Mouse (Mus musculus): ENCODE data around the gene Ralgps1. TPM values are rescaled to one million over a fixed set of nuclear protein-coding genes. Genes with fewer than 3 reads are reported as not detected.

The Ralgps1 gene
- polyA plus RNA-seq, 1 experiment from 2014 or later: 19.5 TPM

GRCm38 (mm10) chr2:33159593-33159992, 211.7 kb downstream of the Ralgps1 start:
- H3K9ac ChIP-seq (ENCODE audit: low read length): no peak overlapping the region
- H3K4me2 ChIP-seq (ENCODE audit: low read depth, low read length, severe bottlenecking): no peak overlapping the region
- no peaks in the 10 kb centered on the region for H3K27me3 ChIP-seq (ENCODE audit: control insufficient read depth, insufficient read depth, low read length)
- no peaks in the 10 kb centered on the region for H3K36me3 ChIP-seq (ENCODE audit: control insufficient read depth, insufficient read depth, low read length)
- no peak for ATAC-seq (replicated peaks; ENCODE audit: low FRiP score)
- H3K9me3 ChIP-seq (ENCODE audit: control insufficient read depth, low read length): no peaks in the 10 kb centered on the region
- H3K27ac ChIP-seq (ENCODE audit: low read depth, low read length): no peak overlapping the region
- DNase-seq (ENCODE audit: low spot score): no peak
- H3K4me3 ChIP-seq (ENCODE audit: low read depth, low read length): no peak overlapping the region
- WGBS: 89% methylated on average over 7 of the region's 7 CpGs
- no peaks in the 10 kb centered on the region for H3K4me1 ChIP-seq (replicated peaks; ENCODE audit: control insufficient read depth, insufficient read depth, low read length)

GRCm38 (mm10) chr2:33158895-33159294, 212.4 kb downstream of the Ralgps1 start:
- no peaks in the 10 kb centered on the region for H3K4me1 ChIP-seq (replicated peaks; ENCODE audit: control insufficient read depth, insufficient read depth, low read length)
- no peaks in the 10 kb centered on the region for H3K36me3 ChIP-seq (ENCODE audit: control insufficient read depth, insufficient read depth, low read length)
- H3K27ac ChIP-seq (ENCODE audit: low read depth, low read length): no peak overlapping the region
- no peak overlapping the region for H3K4me3 ChIP-seq (ENCODE audit: low read depth, low read length)
- no peak overlapping the region for H3K4me2 ChIP-seq (ENCODE audit: low read depth, low read length, severe bottlenecking)
- 89% methylated on average over 6 of the region's 6 CpGs for WGBS
- DNase-seq (ENCODE audit: low spot score) (no peak), ATAC-seq (replicated peaks; ENCODE audit: low FRiP score) (no peak)
- no peak overlapping the region for H3K9ac ChIP-seq (ENCODE audit: low read length)
- H3K9me3 ChIP-seq (ENCODE audit: control insufficient read depth, low read length): no peaks in the 10 kb centered on the region
- H3K27me3 ChIP-seq (ENCODE audit: control insufficient read depth, insufficient read depth, low read length): no peaks in the 10 kb centered on the region

GRCm38 (mm10) chr2:33156283-33156781, 215.0 kb downstream of the Ralgps1 start:
- H3K27ac ChIP-seq (ENCODE audit: low read depth, low read length): no peak overlapping the region
- H3K9ac ChIP-seq (ENCODE audit: low read length): no peak overlapping the region
- H3K4me3 ChIP-seq (ENCODE audit: low read depth, low read length): no peak overlapping the region
- H3K4me1 ChIP-seq (replicated peaks; ENCODE audit: control insufficient read depth, insufficient read depth, low read length): no peaks in the 10 kb centered on the region
- no peaks in the 10 kb centered on the region for H3K9me3 ChIP-seq (ENCODE audit: control insufficient read depth, low read length)
- no peak for ATAC-seq (replicated peaks; ENCODE audit: low FRiP score)
- H3K27me3 ChIP-seq (ENCODE audit: control insufficient read depth, insufficient read depth, low read length): no peaks in the 10 kb centered on the region
- H3K4me2 ChIP-seq (ENCODE audit: low read depth, low read length, severe bottlenecking): no peak overlapping the region
- no peaks in the 10 kb centered on the region for H3K36me3 ChIP-seq (ENCODE audit: control insufficient read depth, insufficient read depth, low read length)
- WGBS: 77% methylated on average over 5 of the region's 5 CpGs
- no peak for DNase-seq (ENCODE audit: low spot score)

GRCm38 (mm10) chr2:33154751-33155372, 216.4 kb downstream of the Ralgps1 start:
- Histone ChIP-seq H3K9me3 (ENCODE audit: control insufficient read depth, low read length) (no peaks in the 10 kb centered on the region), H3K27ac (ENCODE audit: low read depth, low read length) (no peak overlapping the region)
- no peak for ATAC-seq (replicated peaks; ENCODE audit: low FRiP score)

GRCm38 (mm10) chr2:33146994-33147393, 224.3 kb downstream of the Ralgps1 start:
- no peak overlapping the region for H3K4me3 ChIP-seq (ENCODE audit: low read depth, low read length)
- no peak overlapping the region for H3K27ac ChIP-seq (ENCODE audit: low read depth, low read length)
- ATAC-seq (replicated peaks; ENCODE audit: low FRiP score) (no peak), DNase-seq (ENCODE audit: low spot score) (no peak)
- H3K9ac ChIP-seq (ENCODE audit: low read length): no peak overlapping the region
- H3K4me2 ChIP-seq (ENCODE audit: low read depth, low read length, severe bottlenecking): no peak overlapping the region
- H3K36me3 ChIP-seq (ENCODE audit: control insufficient read depth, insufficient read depth, low read length): no peaks in the 10 kb centered on the region
- H3K27me3 ChIP-seq (ENCODE audit: control insufficient read depth, insufficient read depth, low read length): no peaks in the 10 kb centered on the region
- H3K4me1 ChIP-seq (replicated peaks; ENCODE audit: control insufficient read depth, insufficient read depth, low read length): no peaks in the 10 kb centered on the region
- WGBS: 91% methylated on average over 4 of the region's 4 CpGs
- no peaks in the 10 kb centered on the region for H3K9me3 ChIP-seq (ENCODE audit: control insufficient read depth, low read length)

More at GRCm38 (mm10) chr2:33154751-33155372, 216.4 kb downstream of the Ralgps1 start:
- H3K4me2 ChIP-seq (ENCODE audit: low read depth, low read length, severe bottlenecking): no peak overlapping the region
- H3K4me1 ChIP-seq (replicated peaks; ENCODE audit: control insufficient read depth, insufficient read depth, low read length): no peaks in the 10 kb centered on the region
- H3K27me3 ChIP-seq (ENCODE audit: control insufficient read depth, insufficient read depth, low read length): no peaks in the 10 kb centered on the region
- H3K36me3 ChIP-seq (ENCODE audit: control insufficient read depth, insufficient read depth, low read length): no peaks in the 10 kb centered on the region
- DNase-seq (ENCODE audit: low spot score): peak; percentile 85
- no peak overlapping the region for H3K4me3 ChIP-seq (ENCODE audit: low read depth, low read length)
- WGBS: 30% methylated on average over 5 of the region's 5 CpGs
- H3K9ac ChIP-seq (ENCODE audit: low read length): no peak overlapping the region

GRCm38 (mm10) chr2:33143292-33143691, 228.0 kb downstream of the Ralgps1 start:
- Histone ChIP-seq H3K9me3 (ENCODE audit: control insufficient read depth, low read length) (no peaks in the 10 kb centered on the region), H3K4me3 (ENCODE audit: low read depth, low read length) (no peak overlapping the region), H3K4me2 (ENCODE audit: low read depth, low read length, severe bottlenecking) (no peak overlapping the region), H3K27me3 (ENCODE audit: control insufficient read depth, insufficient read depth, low read length) (no peaks in the 10 kb centered on the region), H3K36me3 (ENCODE audit: control insufficient read depth, insufficient read depth, low read length) (no peaks in the 10 kb centered on the region), H3K9ac (ENCODE audit: low read length) (no peak overlapping the region), H3K27ac (ENCODE audit: low read depth, low read length) (no peak overlapping the region), H3K4me1 (replicated peaks; ENCODE audit: control insufficient read depth, insufficient read depth, low read length) (no peaks in the 10 kb centered on the region)
- DNase-seq (ENCODE audit: low spot score) (no peak), ATAC-seq (replicated peaks; ENCODE audit: low FRiP score) (no peak)
- 88% methylated on average over 2 of the region's 2 CpGs for WGBS

- H3K36me3 ChIP-seq (ENCODE audit: control insufficient read depth, insufficient read depth, low read length): no peaks in the 10 kb centered on the region
- H3K4me3 ChIP-seq (ENCODE audit: low read depth, low read length): no peak overlapping the region
- no peaks in the 10 kb centered on the region for H3K9me3 ChIP-seq (ENCODE audit: control insufficient read depth, low read length)
- H3K9ac ChIP-seq (ENCODE audit: low read length): no peak overlapping the region
- H3K27ac ChIP-seq (ENCODE audit: low read depth, low read length): no peak overlapping the region
- no peaks in the 10 kb centered on the region for H3K4me1 ChIP-seq (replicated peaks; ENCODE audit: control insufficient read depth, insufficient read depth, low read length)
- no peaks in the 10 kb centered on the region; the same call in 1 of the 2 replicates for H3K27me3 ChIP-seq (ENCODE audit: control insufficient read depth, insufficient read depth, low read length)
- WGBS: 89% methylated on average over 2 of the region's 2 CpGs
- no peak overlapping the region for H3K4me2 ChIP-seq (ENCODE audit: low read depth, low read length, severe bottlenecking)
- ATAC-seq (replicated peaks; ENCODE audit: low FRiP score): no peak
- no peak for DNase-seq (ENCODE audit: low spot score)
Measured at GRCm38 (mm10) chr2:33138491-33138890, 232.8 kb downstream of the Ralgps1 start.

- Histone ChIP-seq H3K27ac (ENCODE audit: low read depth, low read length) (no peak overlapping the region), H3K9ac (ENCODE audit: low read length) (no peak overlapping the region), H3K4me1 (replicated peaks; ENCODE audit: control insufficient read depth, insufficient read depth, low read length) (no peaks in the 10 kb centered on the region), H3K4me3 (ENCODE audit: low read depth, low read length) (no peak overlapping the region), H3K27me3 (ENCODE audit: control insufficient read depth, insufficient read depth, low read length) (peaks cover under 1% of the 10 kb centered on the region; the same call in 1 of the 2 replicates), H3K36me3 (ENCODE audit: control insufficient read depth, insufficient read depth, low read length) (no peaks in the 10 kb centered on the region), H3K4me2 (ENCODE audit: low read depth, low read length, severe bottlenecking) (no peak overlapping the region), H3K9me3 (ENCODE audit: control insufficient read depth, low read length) (no peaks in the 10 kb centered on the region)
- 91% methylated on average over 4 of the region's 4 CpGs for WGBS
- DNase-seq (ENCODE audit: low spot score) (no peak), ATAC-seq (replicated peaks; ENCODE audit: low FRiP score) (no peak)
Measured at GRCm38 (mm10) chr2:33137731-33138130, 233.6 kb downstream of the Ralgps1 start.

GRCm38 (mm10) chr2:33137244-33137643, 234.0 kb downstream of the Ralgps1 start:
- H3K27ac ChIP-seq (ENCODE audit: low read depth, low read length): no peak overlapping the region
- 92% methylated on average over 9 of the region's 9 CpGs for WGBS
- no peaks in the 10 kb centered on the region for H3K9me3 ChIP-seq (ENCODE audit: control insufficient read depth, low read length)
- H3K9ac ChIP-seq (ENCODE audit: low read length): no peak overlapping the region
- no peak overlapping the region for H3K4me2 ChIP-seq (ENCODE audit: low read depth, low read length, severe bottlenecking)
- no peaks in the 10 kb centered on the region for H3K36me3 ChIP-seq (ENCODE audit: control insufficient read depth, insufficient read depth, low read length)
- no peak overlapping the region for H3K4me3 ChIP-seq (ENCODE audit: low read depth, low read length)
- no peak for DNase-seq (ENCODE audit: low spot score)
- H3K4me1 ChIP-seq (replicated peaks; ENCODE audit: control insufficient read depth, insufficient read depth, low read length): no peaks in the 10 kb centered on the region
- no peak for ATAC-seq (replicated peaks; ENCODE audit: low FRiP score)
- H3K27me3 ChIP-seq (ENCODE audit: control insufficient read depth, insufficient read depth, low read length): peaks cover 5% of the 10 kb centered on the region; the same call in 1 of the 2 replicates

Measured in forebrain, embryonic 11.5 days (tissue).